Comparison of ENCODE assay signal across 18 mouse cellular contexts in genomic region chr15:99397622-99398021, GRCm38 (mm10).
"Had no signal": no experiment of that assay in that cellular context is flagged by ENCODE, and none has a peak within 500 bp of the region (broad histone marks: within the 10 kb centered on the region; RNA-seq: fewer than 3 reads in every experiment).

No protein-coding gene starts in this region.

- H3K4me3 ChIP-seq: left cerebral cortex, adult 2 months; limb, embryonic 12.5 days; limb, embryonic 15.5 days; midbrain, embryonic 12.5 days; midbrain, embryonic 15.5 days; neural tube, embryonic 13.5 days; stomach, embryonic 15.5 days had no signal

- H3K9me3 ChIP-seq: kidney, embryonic 15.5 days; limb, embryonic 12.5 days; limb, embryonic 15.5 days; midbrain, embryonic 12.5 days; midbrain, embryonic 15.5 days; neural tube, embryonic 13.5 days; stomach, embryonic 15.5 days had no signal

- H3K27me3 ChIP-seq: kidney, embryonic 15.5 days; limb, embryonic 12.5 days; limb, embryonic 15.5 days; midbrain, embryonic 12.5 days; midbrain, embryonic 15.5 days; neural tube, embryonic 13.5 days; stomach, embryonic 15.5 days had no signal

- H3K9ac ChIP-seq: kidney, embryonic 15.5 days; limb, embryonic 12.5 days; limb, embryonic 15.5 days; midbrain, embryonic 12.5 days; midbrain, embryonic 15.5 days; neural tube, embryonic 13.5 days; stomach, embryonic 15.5 days had no signal

- H3K4me2 ChIP-seq: limb, embryonic 12.5 days; limb, embryonic 15.5 days; lung, embryonic 14.5 days; midbrain, embryonic 12.5 days; midbrain, embryonic 15.5 days; neural tube, embryonic 13.5 days had no signal

- H3K27ac ChIP-seq: left cerebral cortex, adult 2 months; limb, embryonic 12.5 days; limb, embryonic 15.5 days; midbrain, embryonic 12.5 days; midbrain, embryonic 15.5 days; neural tube, embryonic 13.5 days; stomach, embryonic 15.5 days had no signal

- ATAC-seq: midbrain, embryonic 15.5 days had no signal

- DNase-seq: kidney, adult 11 months; kidney, adult 8-10 months; layer of hippocampus, postnatal 36 days; left cerebral cortex, postnatal 4 days; lung, embryonic 14.5 days; retina, postnatal 1 day; right cerebral cortex, postnatal 25 days; spleen, adult 18-20 months; thymus, adult 18-20 months; thymus, postnatal 36 days had no signal

- H3K36me3 ChIP-seq: midbrain, embryonic 15.5 days had no signal
